Mouse (Mus musculus): ENCODE data around the gene Slc6a6. TPM values are rescaled to one million over a fixed set of nuclear protein-coding genes. Genes with fewer than 3 reads are reported as not detected.

Gene Slc6a6
- polyA plus RNA-seq, 1 experiment from 2014 or later = 51.7 TPM

DNA sequence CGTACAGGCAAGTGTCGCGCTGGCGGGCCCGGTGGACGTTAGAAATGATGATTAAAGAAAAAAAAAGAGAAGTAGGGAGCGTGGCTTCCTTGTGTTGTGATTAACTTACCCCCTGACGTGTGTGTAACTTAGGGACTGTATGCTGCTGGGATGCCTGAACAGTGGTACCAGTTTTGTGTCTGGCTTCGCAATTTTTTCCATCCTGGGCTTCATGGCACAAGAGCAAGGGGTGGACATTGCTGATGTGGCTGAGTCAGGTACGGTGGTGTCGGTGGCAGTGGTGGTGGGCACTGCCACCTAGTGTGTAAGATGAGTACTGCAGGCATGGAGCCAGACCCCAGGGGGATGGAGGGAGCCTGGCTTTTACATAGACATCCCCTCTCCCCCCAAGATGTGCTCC, 57.2 kb downstream of the Slc6a6 start:
- 62% methylated on average over 11 of the region's 11 CpGs for WGBS
- H3K9me3 ChIP-seq (ENCODE audit: control insufficient read depth, low read length) = no peaks in the 10 kb centered on the region
- H3K4me2 ChIP-seq (ENCODE audit: low read depth, low read length) = no peak overlapping the region
- no peak overlapping the region for H3K9ac ChIP-seq (ENCODE audit: low read length)
- H3K4me3 ChIP-seq (ENCODE audit: low read length) = no peak overlapping the region
- ATAC-seq (ENCODE audit: low read depth) = peak; percentile 57; the same call in 1 of the 2 replicates
- peaks cover 7% of the 10 kb centered on the region for H3K36me3 ChIP-seq (ENCODE audit: control insufficient read depth, insufficient read depth, low read length)
- H3K27me3 ChIP-seq (ENCODE audit: control insufficient read depth, insufficient read depth, low read depth, low read length) = no peaks in the 10 kb centered on the region
- H3K4me1 ChIP-seq (replicated peaks; ENCODE audit: control insufficient read depth, insufficient read depth, low read length) = peaks cover 10% of the 10 kb centered on the region
- H3K27ac ChIP-seq (ENCODE audit: low read length) = no peak overlapping the region

DNA sequence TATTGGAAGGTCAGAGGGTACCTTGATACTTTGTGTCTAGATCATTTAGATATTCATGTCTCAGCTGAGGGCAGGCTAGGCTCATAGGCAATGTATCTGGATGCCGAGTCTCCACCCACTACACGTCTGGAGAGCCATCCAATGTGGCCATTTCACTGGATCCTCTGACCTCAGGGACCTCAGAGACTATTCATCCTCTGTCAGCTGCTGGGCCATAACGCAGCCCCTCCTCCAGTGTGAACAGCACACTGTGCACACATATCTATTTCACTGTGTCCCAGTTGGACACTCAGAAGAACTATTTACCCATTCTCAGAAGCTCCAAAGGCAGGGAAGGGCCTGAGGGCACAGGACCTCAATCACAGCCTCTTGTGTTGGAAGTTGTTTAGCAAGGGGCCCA, 58.6 kb downstream of the Slc6a6 start:
- H3K27me3 ChIP-seq (ENCODE audit: control insufficient read depth, insufficient read depth, low read depth, low read length) = no peaks in the 10 kb centered on the region
- no peak overlapping the region for H3K4me3 ChIP-seq (ENCODE audit: low read length)
- no peak for ATAC-seq (ENCODE audit: low read depth)
- H3K9ac ChIP-seq (ENCODE audit: low read length) = no peak overlapping the region
- 73% methylated on average over 3 of the region's 3 CpGs for WGBS
- peaks cover 7% of the 10 kb centered on the region for H3K36me3 ChIP-seq (ENCODE audit: control insufficient read depth, insufficient read depth, low read length)
- H3K27ac ChIP-seq (ENCODE audit: low read length) = no peak overlapping the region
- H3K4me1 ChIP-seq (replicated peaks; ENCODE audit: control insufficient read depth, insufficient read depth, low read length) = peaks cover 5% of the 10 kb centered on the region; the same call in 1 of the 2 replicates
- no peaks in the 10 kb centered on the region for H3K9me3 ChIP-seq (ENCODE audit: control insufficient read depth, low read length)
- H3K4me2 ChIP-seq (ENCODE audit: low read depth, low read length) = no peak overlapping the region

DNA sequence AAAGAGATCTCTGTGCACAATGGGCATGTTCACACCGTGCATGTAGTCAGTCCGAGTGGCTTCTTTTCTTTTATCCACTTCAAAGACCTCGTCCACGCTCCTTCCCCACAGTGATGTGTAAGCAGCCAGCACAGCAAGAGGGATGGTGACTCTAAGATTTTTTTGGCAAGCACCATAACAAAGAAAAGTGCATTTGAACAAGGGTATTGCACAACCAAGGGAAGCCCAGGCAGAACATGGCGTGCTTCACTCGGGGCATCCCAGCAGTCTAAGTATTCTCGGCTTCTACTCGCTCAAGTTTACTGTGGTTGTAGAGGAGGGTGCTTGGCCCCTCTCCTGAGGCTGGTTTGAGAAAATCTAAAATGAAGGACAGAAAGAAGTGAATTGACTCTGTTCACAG, 59.1 kb downstream of the Slc6a6 start:
- Histone ChIP-seq H3K36me3 (ENCODE audit: control insufficient read depth, insufficient read depth, low read length) (peaks cover 7% of the 10 kb centered on the region), H3K9ac (ENCODE audit: low read length) (no peak overlapping the region), H3K27me3 (ENCODE audit: control insufficient read depth, insufficient read depth, low read depth, low read length) (no peaks in the 10 kb centered on the region), H3K4me1 (replicated peaks; ENCODE audit: control insufficient read depth, insufficient read depth, low read length) (peaks cover 1% of the 10 kb centered on the region; the same call in 1 of the 2 replicates), H3K4me3 (ENCODE audit: low read length) (no peak overlapping the region), H3K4me2 (ENCODE audit: low read depth, low read length) (no peak overlapping the region), H3K27ac (ENCODE audit: low read length) (no peak overlapping the region), H3K9me3 (ENCODE audit: control insufficient read depth, low read length) (no peaks in the 10 kb centered on the region)
- no peak for ATAC-seq (ENCODE audit: low read depth)
- 74% methylated on average over 8 of the region's 8 CpGs for WGBS

DNA sequence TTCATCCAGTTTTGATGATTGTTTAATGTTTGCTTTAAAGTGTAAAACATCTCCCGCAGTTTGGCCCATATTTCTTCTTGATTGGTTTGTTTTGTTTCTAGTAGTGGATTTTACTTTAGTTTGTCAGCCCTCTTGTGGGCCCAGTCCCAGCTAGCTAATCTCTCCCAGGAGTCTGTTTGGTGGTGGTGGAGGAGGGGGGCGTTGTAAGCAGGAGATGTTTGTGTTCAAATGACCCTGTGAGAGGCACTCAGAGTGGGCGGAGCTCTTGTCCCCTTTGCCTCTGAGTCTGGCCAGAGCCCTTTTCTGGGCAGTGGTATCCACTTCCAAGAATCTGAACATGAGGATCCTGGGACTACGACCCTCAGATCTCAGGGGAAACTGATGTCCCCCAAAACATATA, 60.0 kb downstream of the Slc6a6 start:
- Histone ChIP-seq H3K9me3 (ENCODE audit: control insufficient read depth, low read length) (no peaks in the 10 kb centered on the region), H3K27ac (ENCODE audit: low read length) (no peak overlapping the region), H3K9ac (ENCODE audit: low read length) (no peak overlapping the region), H3K27me3 (ENCODE audit: control insufficient read depth, insufficient read depth, low read depth, low read length) (no peaks in the 10 kb centered on the region), H3K4me2 (ENCODE audit: low read depth, low read length) (no peak overlapping the region), H3K4me1 (replicated peaks; ENCODE audit: control insufficient read depth, insufficient read depth, low read length) (no peaks in the 10 kb centered on the region), H3K4me3 (ENCODE audit: low read length) (no peak overlapping the region), H3K36me3 (ENCODE audit: control insufficient read depth, insufficient read depth, low read length) (peaks cover 13% of the 10 kb centered on the region)
- ATAC-seq (ENCODE audit: low read depth) = no peak
- WGBS = 45% methylated on average over 4 of the region's 4 CpGs

DNA sequence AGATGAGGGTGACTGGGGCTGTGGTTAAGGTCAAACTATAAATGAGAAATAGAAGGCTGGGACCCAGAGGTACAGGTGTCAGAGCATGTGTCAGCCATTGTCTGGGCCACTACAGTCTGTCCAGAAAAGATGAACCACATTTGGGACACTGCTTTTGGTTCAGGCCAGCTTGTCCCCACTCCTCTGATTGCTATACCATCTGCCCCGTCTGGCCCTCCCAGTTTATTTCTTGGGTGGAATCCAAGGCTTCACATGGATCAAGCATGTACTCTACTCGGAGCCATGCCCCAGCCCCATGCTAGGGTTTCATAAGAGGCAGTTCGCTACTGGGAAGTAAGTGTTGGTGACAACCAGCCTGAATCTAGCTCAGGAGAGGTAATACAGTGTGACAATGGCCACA, 61.4 kb downstream of the Slc6a6 start:
- 70% methylated on average over 3 of the region's 3 CpGs for WGBS
- Histone ChIP-seq H3K4me3 (ENCODE audit: low read length) (no peak overlapping the region), H3K9ac (ENCODE audit: low read length) (no peak overlapping the region), H3K27me3 (ENCODE audit: control insufficient read depth, insufficient read depth, low read depth, low read length) (no peaks in the 10 kb centered on the region), H3K4me1 (replicated peaks; ENCODE audit: control insufficient read depth, insufficient read depth, low read length) (no peaks in the 10 kb centered on the region), H3K27ac (ENCODE audit: low read length) (no peak overlapping the region), H3K4me2 (ENCODE audit: low read depth, low read length) (no peak overlapping the region), H3K36me3 (ENCODE audit: control insufficient read depth, insufficient read depth, low read length) (peaks cover 20% of the 10 kb centered on the region), H3K9me3 (ENCODE audit: control insufficient read depth, low read length) (no peaks in the 10 kb centered on the region)
- ATAC-seq (ENCODE audit: low read depth) = no peak

DNA sequence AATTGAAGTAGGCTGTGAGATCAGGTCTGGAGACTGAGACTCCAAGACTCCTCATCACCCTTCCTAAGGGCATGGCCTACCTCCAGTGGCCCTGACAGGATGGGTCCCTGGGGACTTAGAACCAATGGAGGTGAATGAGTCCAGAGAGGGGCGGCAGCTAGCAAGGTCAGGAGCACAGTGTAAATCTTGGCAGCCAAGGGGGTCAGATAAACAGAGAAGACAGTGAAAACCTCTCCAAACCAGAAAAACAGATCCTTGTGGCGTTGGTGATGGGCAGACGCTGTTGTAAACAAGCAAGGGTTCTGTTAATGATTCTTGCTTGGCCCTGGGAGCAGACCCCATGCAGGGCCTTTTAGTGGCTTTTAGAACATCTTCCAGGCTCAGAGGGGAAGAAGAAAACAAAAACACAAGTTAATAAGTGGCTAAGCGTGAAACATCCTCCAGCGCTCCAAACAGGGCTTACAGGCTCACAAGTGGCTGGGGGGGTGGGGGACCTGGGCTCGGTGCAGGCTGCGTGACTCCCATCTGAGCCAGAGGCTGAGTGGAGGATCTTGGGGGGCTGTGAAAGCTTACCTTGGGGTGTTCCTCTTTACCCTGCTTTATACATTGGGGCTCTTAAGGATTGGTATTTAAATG, 62.2 kb downstream of the Slc6a6 start:
- Histone ChIP-seq H3K36me3 (ENCODE audit: control insufficient read depth, insufficient read depth, low read length) (peaks cover 23% of the 10 kb centered on the region), H3K9me3 (ENCODE audit: control insufficient read depth, low read length) (no peaks in the 10 kb centered on the region), H3K27me3 (ENCODE audit: control insufficient read depth, insufficient read depth, low read depth, low read length) (no peaks in the 10 kb centered on the region), H3K4me1 (replicated peaks; ENCODE audit: control insufficient read depth, insufficient read depth, low read length) (no peaks in the 10 kb centered on the region), H3K4me3 (ENCODE audit: low read length) (no peak overlapping the region), H3K9ac (ENCODE audit: low read length) (no peak overlapping the region), H3K4me2 (ENCODE audit: low read depth, low read length) (no peak overlapping the region), H3K27ac (ENCODE audit: low read length) (no peak overlapping the region)
- ATAC-seq (ENCODE audit: low read depth) = no peak
- 64% methylated on average over 7 of the region's 7 CpGs for WGBS

DNA sequence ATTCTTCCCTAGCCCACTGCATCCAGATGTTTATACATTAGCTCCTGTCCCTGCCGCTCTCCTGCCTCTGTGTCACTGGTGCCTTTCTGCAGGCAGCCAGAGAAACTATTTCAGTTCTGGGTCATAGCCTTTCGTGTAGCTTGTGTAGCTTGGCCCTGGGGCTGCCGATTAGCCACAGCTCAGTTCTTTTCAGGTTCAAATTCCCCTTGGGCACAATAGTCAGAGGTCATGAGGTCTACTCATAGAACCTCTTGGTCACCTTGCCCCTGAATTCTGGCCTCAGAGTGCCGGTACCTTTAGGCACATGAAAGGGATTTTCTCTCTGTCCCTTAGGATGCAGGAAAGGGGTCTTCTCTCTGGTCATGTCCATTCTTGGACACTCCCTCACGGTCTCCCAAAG, 62.9 kb downstream of the Slc6a6 start:
- no peaks in the 10 kb centered on the region for H3K9me3 ChIP-seq (ENCODE audit: control insufficient read depth, low read length)
- no peak overlapping the region for H3K27ac ChIP-seq (ENCODE audit: low read length)
- no peak overlapping the region for H3K4me3 ChIP-seq (ENCODE audit: low read length)
- H3K9ac ChIP-seq (ENCODE audit: low read length) = no peak overlapping the region
- ATAC-seq (ENCODE audit: low read depth) = no peak
- 80% methylated on average over 5 of the region's 5 CpGs for WGBS
- H3K27me3 ChIP-seq (ENCODE audit: control insufficient read depth, insufficient read depth, low read depth, low read length) = no peaks in the 10 kb centered on the region
- no peaks in the 10 kb centered on the region for H3K4me1 ChIP-seq (replicated peaks; ENCODE audit: control insufficient read depth, insufficient read depth, low read length)
- H3K36me3 ChIP-seq (ENCODE audit: control insufficient read depth, insufficient read depth, low read length) = peaks cover 27% of the 10 kb centered on the region
- H3K4me2 ChIP-seq (ENCODE audit: low read depth, low read length) = no peak overlapping the region

DNA sequence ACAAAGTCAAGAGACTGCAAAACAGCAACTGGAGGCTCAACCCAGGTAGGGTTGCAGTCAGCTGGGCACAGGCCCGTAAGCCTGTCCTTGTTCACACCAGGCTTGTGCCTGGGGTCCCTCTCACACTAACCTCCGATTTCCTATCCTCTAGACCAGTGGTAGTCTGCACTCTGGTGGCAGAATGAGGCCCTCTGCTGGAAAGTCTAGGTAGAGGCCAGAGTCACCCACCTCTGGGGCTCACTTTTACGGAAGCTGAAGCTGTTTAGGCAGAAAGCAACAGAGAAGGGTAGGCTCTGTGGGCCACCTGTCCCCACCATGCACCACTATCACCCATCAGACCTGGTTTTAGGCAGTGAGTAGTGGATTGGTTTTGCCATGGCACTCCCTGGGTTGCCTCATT, 67.1 kb downstream of the Slc6a6 start:
- H3K4me3 ChIP-seq (ENCODE audit: low read length) = no peak overlapping the region
- 72% methylated on average over 3 of the region's 3 CpGs for WGBS
- no peaks in the 10 kb centered on the region for H3K9me3 ChIP-seq (ENCODE audit: control insufficient read depth, low read length)
- peaks cover 24% of the 10 kb centered on the region for H3K36me3 ChIP-seq (ENCODE audit: control insufficient read depth, insufficient read depth, low read length)
- no peak overlapping the region for H3K4me2 ChIP-seq (ENCODE audit: low read depth, low read length)
- no peak for ATAC-seq (ENCODE audit: low read depth)
- H3K9ac ChIP-seq (ENCODE audit: low read length) = no peak overlapping the region
- H3K4me1 ChIP-seq (replicated peaks; ENCODE audit: control insufficient read depth, insufficient read depth, low read length) = no peaks in the 10 kb centered on the region
- no peaks in the 10 kb centered on the region for H3K27me3 ChIP-seq (ENCODE audit: control insufficient read depth, insufficient read depth, low read depth, low read length)
- H3K27ac ChIP-seq (ENCODE audit: low read length) = no peak overlapping the region

DNA sequence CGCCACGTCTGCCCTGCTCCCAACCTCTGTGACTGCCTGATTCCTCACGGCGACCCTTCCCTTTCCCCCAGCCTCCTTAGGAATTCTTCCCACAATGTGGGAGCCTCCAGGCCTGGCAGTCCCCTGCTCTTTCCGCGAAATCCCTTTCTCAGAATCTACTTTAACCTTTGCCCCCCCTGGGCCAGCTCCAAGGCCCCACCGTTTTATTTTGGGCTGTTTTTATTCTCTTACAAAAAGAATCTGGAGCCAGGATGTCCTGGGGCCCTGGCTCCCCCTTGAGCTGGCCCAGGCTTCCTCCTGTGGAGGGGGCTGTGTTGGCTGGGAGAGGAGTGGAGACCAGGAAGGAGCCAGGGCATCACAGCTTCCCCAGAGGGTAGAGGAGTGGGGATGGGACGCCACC, 69.0 kb downstream of the Slc6a6 start:
- Histone ChIP-seq H3K36me3 (ENCODE audit: control insufficient read depth, insufficient read depth, low read length) (peaks cover 25% of the 10 kb centered on the region), H3K27me3 (ENCODE audit: control insufficient read depth, insufficient read depth, low read depth, low read length) (no peaks in the 10 kb centered on the region), H3K9me3 (ENCODE audit: control insufficient read depth, low read length) (no peaks in the 10 kb centered on the region), H3K27ac (ENCODE audit: low read length) (no peak overlapping the region), H3K4me1 (replicated peaks; ENCODE audit: control insufficient read depth, insufficient read depth, low read length) (no peaks in the 10 kb centered on the region), H3K9ac (ENCODE audit: low read length) (no peak overlapping the region), H3K4me2 (ENCODE audit: low read depth, low read length) (no peak overlapping the region), H3K4me3 (ENCODE audit: low read length) (no peak overlapping the region)
- no peak for ATAC-seq (ENCODE audit: low read depth)
- 56% methylated on average over 8 of the region's 8 CpGs for WGBS

DNA sequence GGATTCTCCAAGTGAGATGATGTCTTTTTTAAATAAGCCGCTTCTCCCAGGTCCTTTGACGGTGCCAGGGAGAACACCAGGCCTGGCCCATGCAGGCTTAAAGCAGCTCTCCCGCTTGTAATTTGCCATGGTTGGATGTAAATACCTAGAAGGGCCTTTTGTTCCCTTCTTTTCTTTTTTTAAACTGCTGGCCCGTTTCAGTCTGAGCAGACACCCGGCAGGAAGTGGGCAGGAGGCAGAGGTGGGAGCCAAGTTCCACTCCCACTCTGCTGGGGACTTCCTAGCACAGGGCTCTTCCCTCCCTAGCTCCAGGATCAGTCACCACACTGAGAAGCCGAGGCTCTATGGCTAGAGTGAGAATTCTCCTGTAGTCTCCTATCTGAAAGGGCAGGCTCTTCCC, 70.2 kb downstream of the Slc6a6 start:
- peak; percentile 27; the same call in 1 of the 2 replicates for ATAC-seq (ENCODE audit: low read depth)
- no peaks in the 10 kb centered on the region for H3K9me3 ChIP-seq (ENCODE audit: control insufficient read depth, low read length)
- 46% methylated on average over 6 of the region's 6 CpGs for WGBS
- no peaks in the 10 kb centered on the region for H3K4me1 ChIP-seq (replicated peaks; ENCODE audit: control insufficient read depth, insufficient read depth, low read length)
- H3K36me3 ChIP-seq (ENCODE audit: control insufficient read depth, insufficient read depth, low read length) = peaks cover 16% of the 10 kb centered on the region
- H3K27me3 ChIP-seq (ENCODE audit: control insufficient read depth, insufficient read depth, low read depth, low read length) = no peaks in the 10 kb centered on the region
- no peak overlapping the region for H3K9ac ChIP-seq (ENCODE audit: low read length)
- no peak overlapping the region for H3K4me3 ChIP-seq (ENCODE audit: low read length)
- H3K27ac ChIP-seq (ENCODE audit: low read length) = no peak overlapping the region; the same call in 1 of the 2 replicates
- no peak overlapping the region for H3K4me2 ChIP-seq (ENCODE audit: low read depth, low read length)
